Mouse (Mus musculus): ENCODE results near the gene Lrrc8e. TPM values are rescaled to one million over a fixed set of nuclear protein-coding genes. Genes with fewer than 3 reads are reported as not detected.

The Lrrc8e gene
- polyA plus RNA-seq, 1 experiment = not detected

DNA sequence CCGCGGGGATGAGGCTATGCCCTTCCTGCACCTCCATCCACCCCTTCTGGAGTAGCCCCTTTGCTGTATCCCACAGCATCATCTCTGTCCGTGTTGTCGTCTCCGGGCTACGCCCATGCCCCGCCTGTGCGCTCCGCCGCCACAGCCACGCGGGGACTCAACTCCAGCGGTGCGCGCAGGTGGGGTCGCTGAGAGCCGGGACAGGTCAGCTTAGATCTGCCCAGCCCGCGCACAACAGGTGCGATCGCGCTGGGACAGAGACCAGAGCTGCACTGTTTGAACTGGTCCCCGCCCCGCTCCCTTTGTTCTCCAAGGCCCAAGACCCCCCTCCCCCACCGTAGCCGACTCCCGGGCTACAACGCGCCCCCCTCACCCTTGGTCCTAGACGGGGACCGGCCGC lies 32.1 kb downstream of the Lrrc8e start:
- Histone ChIP-seq H3K27ac (replicated peaks; ENCODE audit: low read depth, low read length) (no peak overlapping the region), H3K4me1 (ENCODE audit: control insufficient read depth, insufficient read depth, insufficient read length, low read length) (peaks cover 3% of the 10 kb centered on the region; the same call in 1 of the 2 replicates), H3K4me3 (ENCODE audit: insufficient read depth, low read depth, low read length) (peak overlapping the region; percentile 47)

DNA sequence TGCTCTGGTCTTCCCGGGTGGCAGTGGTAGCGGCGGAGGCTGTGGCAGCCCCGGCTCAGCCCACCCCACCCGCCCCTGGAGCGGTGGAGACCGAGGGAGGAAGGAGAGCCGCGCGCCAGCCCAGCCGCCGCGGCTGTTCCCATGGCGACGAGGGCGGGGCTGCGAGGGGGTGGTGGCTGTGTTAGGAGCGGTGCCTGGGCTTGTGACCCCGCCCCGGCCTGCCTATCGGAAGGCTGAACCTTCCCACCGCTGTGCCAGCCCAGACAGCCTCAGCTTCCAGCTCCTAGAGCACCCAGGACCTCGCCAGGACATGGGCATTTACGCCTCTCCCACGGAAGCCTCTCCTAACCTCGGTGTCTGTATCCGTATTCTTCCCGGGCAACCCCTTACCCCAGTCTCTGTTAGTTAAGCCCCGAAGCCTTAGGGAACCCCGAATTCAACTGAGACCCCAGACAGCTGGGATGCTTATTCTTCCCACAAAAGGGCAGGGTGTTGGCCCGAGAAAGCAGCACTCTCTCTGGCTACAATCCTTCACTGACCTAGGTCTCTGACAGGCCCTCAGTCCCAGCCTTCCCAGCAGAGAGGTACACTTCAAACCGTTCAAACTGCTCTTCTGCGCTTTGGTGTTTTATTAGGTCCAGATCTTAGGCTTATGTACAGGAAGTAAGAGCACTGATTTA lies 32.6 kb downstream of the Lrrc8e start, which contains the start of gene Ctxn1:
TSS of gene Ctxn1 (minus strand) at position 150 of the 680 bp plus-strand sequence.
- peaks cover 3% of the 10 kb centered on the region; the same call in 1 of the 2 replicates for H3K4me1 ChIP-seq (ENCODE audit: control insufficient read depth, insufficient read depth, insufficient read length, low read length)
- no peak within 1 kb of the TSS for H3K27ac ChIP-seq (replicated peaks; ENCODE audit: low read depth, low read length)
- H3K4me3 ChIP-seq (ENCODE audit: insufficient read depth, low read depth, low read length) = peak within 1 kb of the TSS; percentile 47

DNA sequence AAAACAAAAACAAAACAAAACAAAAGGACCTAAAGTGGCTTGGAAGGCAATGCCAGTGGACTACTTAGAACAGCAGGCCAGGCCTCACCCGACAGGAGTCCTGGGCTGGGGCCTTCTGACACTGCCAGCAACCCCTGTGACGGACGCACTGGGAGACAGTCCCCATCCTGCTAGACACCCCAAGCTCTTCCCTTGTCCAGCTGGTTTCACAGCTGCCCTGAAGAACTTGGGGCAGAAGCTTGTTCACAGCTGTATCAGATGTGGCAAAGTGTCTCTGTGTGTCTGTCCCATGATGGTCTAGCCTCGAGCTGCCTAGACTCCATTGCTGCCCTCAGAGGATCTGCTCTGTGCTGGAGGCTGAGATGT lies 33.2 kb downstream of the Lrrc8e start:
- Histone ChIP-seq H3K27ac (replicated peaks; ENCODE audit: low read depth, low read length) (no peak overlapping the region), H3K4me1 (ENCODE audit: control insufficient read depth, insufficient read depth, insufficient read length, low read length) (peaks cover 3% of the 10 kb centered on the region; the same call in 1 of the 2 replicates), H3K4me3 (ENCODE audit: insufficient read depth, low read depth, low read length) (no peak overlapping the region)

DNA sequence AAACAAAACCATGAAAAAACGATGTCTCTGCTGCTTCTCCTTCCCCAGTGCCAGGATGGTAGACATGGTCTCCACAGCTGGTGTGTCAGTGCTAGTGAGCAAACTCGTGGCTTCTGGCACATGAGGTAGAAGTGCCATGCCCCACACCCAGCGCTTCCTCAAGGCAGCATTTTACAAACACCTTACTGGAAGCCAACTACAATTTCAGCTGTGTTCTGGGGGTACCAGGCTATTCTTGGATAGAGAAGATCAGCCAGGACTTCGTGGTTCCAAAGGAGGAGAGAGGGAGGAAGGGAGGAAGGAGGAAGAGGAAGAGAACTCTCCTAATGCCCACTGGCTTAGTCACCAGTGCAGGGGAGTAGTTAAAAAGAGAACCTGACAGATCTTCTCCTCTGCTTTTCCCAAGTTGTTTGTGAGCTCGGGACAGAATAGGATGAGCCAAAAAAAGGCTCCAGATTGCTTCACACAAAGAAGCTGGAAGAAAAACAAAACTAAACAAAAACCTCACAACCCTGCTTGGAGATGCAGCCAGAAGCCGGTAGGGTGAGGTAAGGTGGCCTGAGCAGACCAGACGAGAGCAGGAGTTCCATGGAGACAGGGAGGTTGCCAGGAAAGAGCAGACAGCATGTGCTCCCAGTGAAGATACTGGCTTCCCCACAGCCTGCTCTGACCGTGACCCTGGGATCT lies 36.6 kb downstream of the Lrrc8e start:
- Histone ChIP-seq H3K4me1 (ENCODE audit: control insufficient read depth, insufficient read depth, insufficient read length, low read length) (peaks cover 3% of the 10 kb centered on the region; the same call in 1 of the 2 replicates), H3K4me3 (ENCODE audit: insufficient read depth, low read depth, low read length) (no peak overlapping the region), H3K27ac (replicated peaks; ENCODE audit: low read depth, low read length) (no peak overlapping the region)

DNA sequence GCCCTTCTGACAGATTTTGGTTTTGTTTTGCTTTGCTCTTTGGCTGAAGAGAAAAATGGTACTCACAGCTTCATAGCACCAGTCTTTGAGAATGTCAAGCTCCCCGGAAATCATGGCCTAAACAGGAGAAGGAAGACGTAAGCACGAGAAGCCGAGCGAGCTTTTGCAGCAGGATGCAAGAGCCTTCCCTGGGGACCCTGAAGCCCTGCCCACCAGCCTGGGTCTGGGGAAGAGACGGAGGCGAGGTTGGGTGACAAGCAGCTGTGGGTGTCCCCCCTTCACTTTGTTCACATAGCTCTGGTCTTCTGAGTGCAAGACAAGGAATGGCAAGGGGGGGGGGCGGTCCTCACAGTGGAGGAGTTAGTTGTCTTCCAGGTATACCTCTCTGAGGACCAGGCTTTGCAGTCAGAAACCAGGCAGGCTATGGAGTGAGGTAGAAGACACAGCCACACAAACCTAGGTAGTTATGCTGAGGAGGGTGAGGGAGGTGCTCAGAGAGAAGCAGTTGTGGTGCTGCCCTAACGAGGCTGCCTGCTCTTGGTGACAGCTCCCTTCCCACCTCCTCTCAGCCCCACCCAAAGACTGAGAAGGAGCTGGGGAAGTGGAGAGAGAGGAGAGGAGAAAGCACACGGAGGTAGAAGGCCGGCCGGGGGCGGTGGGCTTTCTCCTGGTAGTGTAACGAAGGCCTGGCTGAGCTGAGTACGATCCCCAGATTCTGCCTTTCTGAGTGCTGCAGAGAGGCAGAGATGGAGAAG lies 38.7 kb downstream of the Lrrc8e start:
- Histone ChIP-seq H3K4me3 (ENCODE audit: insufficient read depth, low read depth, low read length) (no peak overlapping the region), H3K4me1 (ENCODE audit: control insufficient read depth, insufficient read depth, insufficient read length, low read length) (no peaks in the 10 kb centered on the region), H3K27ac (replicated peaks; ENCODE audit: low read depth, low read length) (no peak overlapping the region)

DNA sequence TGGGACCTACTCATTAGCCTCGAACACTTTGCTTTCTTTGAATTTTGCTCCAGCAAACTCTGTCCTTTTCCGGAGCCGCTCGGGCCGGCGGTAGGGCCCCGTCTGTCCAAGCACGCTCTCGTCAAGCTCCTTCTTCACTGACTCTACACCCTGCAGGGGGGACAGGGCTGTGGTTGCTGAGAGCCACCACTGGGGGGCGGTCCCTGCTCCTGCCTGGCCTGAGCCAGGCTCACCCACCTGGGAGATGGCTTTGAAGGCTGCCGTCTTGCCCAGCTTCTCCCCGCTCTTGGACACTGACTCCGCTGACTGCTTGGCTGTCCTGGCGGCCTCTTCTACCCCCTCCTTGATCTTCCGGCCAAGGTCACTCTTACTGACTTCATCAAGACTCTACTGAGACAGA lies 41.0 kb downstream of the Lrrc8e start:
- Histone ChIP-seq H3K27ac (replicated peaks; ENCODE audit: low read depth, low read length) (no peak overlapping the region), H3K4me3 (ENCODE audit: insufficient read depth, low read depth, low read length) (no peak overlapping the region), H3K4me1 (ENCODE audit: control insufficient read depth, insufficient read depth, insufficient read length, low read length) (no peaks in the 10 kb centered on the region)

DNA sequence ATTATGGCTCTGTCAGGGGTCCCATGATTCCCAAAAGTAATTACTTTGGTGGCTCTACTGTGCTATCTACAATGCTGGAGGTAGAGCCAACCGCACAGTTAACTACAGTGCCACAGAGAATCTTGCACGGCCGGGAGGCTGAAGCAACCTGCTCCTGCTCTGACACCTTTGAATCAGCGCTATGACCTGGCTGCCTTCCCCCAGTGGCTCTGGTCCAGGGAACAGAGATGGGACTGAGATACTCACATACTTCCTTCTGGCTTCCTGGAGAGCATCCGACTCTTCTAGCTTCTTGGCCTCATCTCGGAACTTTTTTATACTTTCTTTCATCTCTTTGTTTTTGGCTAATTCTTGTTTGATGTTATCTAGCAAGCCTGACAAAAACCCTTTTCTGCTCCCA lies 43.0 kb downstream of the Lrrc8e start:
- no peak overlapping the region for H3K27ac ChIP-seq (replicated peaks; ENCODE audit: low read depth, low read length)
- H3K4me3 ChIP-seq (ENCODE audit: insufficient read depth, low read depth, low read length) = no peak overlapping the region
- H3K4me1 ChIP-seq (ENCODE audit: control insufficient read depth, insufficient read depth, insufficient read length, low read length) = no peaks in the 10 kb centered on the region

DNA sequence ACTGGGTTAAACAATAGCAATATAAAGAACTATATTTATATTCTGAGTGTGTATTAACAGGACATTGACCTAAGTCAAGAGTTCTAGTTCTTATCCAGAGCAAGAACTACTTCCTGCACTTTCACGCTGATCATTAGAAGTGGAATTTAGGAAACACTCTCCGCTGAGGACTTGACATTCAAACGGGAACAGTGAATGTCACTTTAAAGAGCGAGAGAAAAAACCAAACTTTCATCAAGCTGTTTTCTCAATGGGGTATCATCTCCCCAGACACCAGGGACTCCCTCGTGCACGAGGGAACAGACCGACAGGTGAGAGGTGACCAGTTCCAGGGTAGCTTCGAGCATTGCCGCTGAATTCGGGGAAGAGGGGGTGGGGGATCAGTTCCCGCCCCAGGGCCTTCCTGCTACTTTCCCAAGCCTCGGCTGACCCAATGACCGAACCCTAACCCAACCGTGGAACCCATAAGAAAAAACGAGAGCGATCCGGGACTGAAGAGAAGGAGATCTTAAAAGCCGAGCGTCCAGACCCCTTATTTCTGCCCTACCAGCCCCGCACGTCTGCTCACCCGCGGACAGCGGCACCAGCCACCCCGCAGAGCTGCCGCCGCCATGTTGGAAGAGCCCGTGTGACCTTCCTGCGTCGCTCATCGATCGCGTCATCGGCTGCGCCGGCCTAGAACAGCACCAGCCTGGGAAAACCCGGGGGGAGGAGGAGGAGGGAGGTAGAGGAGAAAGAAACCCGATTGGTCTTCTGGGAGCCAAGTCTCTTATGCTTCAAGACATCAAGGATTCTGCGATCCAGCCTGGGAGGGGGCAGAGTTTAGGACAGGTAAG lies 48.9 kb downstream of the Lrrc8e start, which contains the start of gene Timm44:
TSS of gene Timm44 (minus strand) at position 639 of the 836 bp plus-strand sequence.
- Histone ChIP-seq H3K4me1 (ENCODE audit: control insufficient read depth, insufficient read depth, insufficient read length, low read length) (no peaks in the 10 kb centered on the region), H3K27ac (replicated peaks; ENCODE audit: low read depth, low read length) (peak within 1 kb of the TSS; percentile 82), H3K4me3 (ENCODE audit: insufficient read depth, low read depth, low read length) (peak within 1 kb of the TSS; percentile 84)

DNA sequence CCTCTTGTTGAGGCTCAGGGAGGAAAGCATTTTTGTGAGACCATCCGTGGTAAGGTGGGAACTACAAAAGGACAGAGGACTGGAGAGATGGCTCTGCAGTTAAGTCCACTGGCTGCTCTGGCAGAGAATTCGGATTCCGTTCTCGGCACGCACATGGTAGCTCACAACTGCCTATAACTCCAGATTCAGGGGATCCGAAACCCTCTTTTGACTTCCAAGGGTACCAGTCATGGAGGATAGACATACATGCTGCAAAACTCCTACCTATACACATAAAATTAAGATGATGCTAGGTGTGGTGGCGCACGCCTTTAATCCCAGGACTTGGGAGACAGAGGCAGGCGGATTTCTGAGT lies 49.5 kb downstream of the Lrrc8e start:
- peak overlapping the region; percentile 36; the same call in 1 of the 2 replicates for H3K27ac ChIP-seq (replicated peaks; ENCODE audit: low read depth, low read length)
- H3K4me1 ChIP-seq (ENCODE audit: control insufficient read depth, insufficient read depth, insufficient read length, low read length) = no peaks in the 10 kb centered on the region
- H3K4me3 ChIP-seq (ENCODE audit: insufficient read depth, low read depth, low read length) = peak overlapping the region; percentile 84

Other genes starting within 250 kb of the Lrrc8e start
- 12.1 and 18.7 TPM in 2 replicates for gene Cd209f, start 121.0 kb upstream of the Lrrc8e start, polyA plus RNA-seq (2012; ENCODE audit: insufficient read depth, insufficient read length, missing spikeins)
- gene Cd209g, start 92.7 kb upstream of the Lrrc8e start, polyA plus RNA-seq (2012; ENCODE audit: insufficient read depth, insufficient read length, missing spikeins) = 3.6 and 8.0 TPM in 2 replicates
- 11.1 and 12.3 TPM in 2 replicates for gene Evi5l, start 60.3 kb upstream of the Lrrc8e start, polyA plus RNA-seq (2012; ENCODE audit: insufficient read depth, insufficient read length, missing spikeins)
- gene Prr36, start 9.4 kb upstream of the Lrrc8e start, polyA plus RNA-seq (2012; ENCODE audit: insufficient read depth, insufficient read length, missing spikeins) = 0.28 TPM in 1 of 2 replicates, not detected in the other
- gene Map2k7, start 11.9 kb downstream of the Lrrc8e start, polyA plus RNA-seq (2012; ENCODE audit: insufficient read depth, insufficient read length, missing spikeins) = 29.3 and 35.9 TPM in 2 replicates
- not detected in 2 replicates for gene Gm49320, start 12.0 kb downstream of the Lrrc8e start, polyA plus RNA-seq (2012; ENCODE audit: insufficient read depth, insufficient read length, missing spikeins)
- gene Tgfbr3l, start 21.4 kb downstream of the Lrrc8e start, polyA plus RNA-seq (2012; ENCODE audit: insufficient read depth, insufficient read length, missing spikeins) = 1.5 TPM in 1 of 2 replicates, not detected in the other
- 11.6 and 13.5 TPM in 2 replicates for gene Snapc2, start 26.3 kb downstream of the Lrrc8e start, polyA plus RNA-seq (2012; ENCODE audit: insufficient read depth, insufficient read length, missing spikeins)
- 1.7 TPM in 1 of 2 replicates, not detected in the other for gene Ctxn1, start 32.4 kb downstream of the Lrrc8e start, polyA plus RNA-seq (2012; ENCODE audit: insufficient read depth, insufficient read length, missing spikeins)
- gene Timm44, start 49.1 kb downstream of the Lrrc8e start, polyA plus RNA-seq (2012; ENCODE audit: insufficient read depth, insufficient read length, missing spikeins) = 145 and 147 TPM in 2 replicates
- 8.4 and 12.7 TPM in 2 replicates for gene Ccl25, start 98.4 kb downstream of the Lrrc8e start, polyA plus RNA-seq (2012; ENCODE audit: insufficient read depth, insufficient read length, missing spikeins)
- 29.5 and 50.5 TPM in 2 replicates for gene Elavl1, start 98.6 kb downstream of the Lrrc8e start, polyA plus RNA-seq (2012; ENCODE audit: insufficient read depth, insufficient read length, missing spikeins)

Data from brown adipose tissue, adult 24 weeks (tissue).